In genomic region chr19:55643288-55643901, GRCm38 (mm10) we compare ENCODE assay signal across 9 mouse cellular contexts.
DNase-seq lines count a peak whose midpoint lies in the region; TF ChIP-seq lines count a peak whose summit lies in the region.
"Had no signal": no experiment of that assay in that cellular context is flagged by ENCODE, and none has a peak within 500 bp of the region (broad histone marks: within the 10 kb centered on the region; RNA-seq: fewer than 3 reads in every experiment).

No protein-coding gene starts in this region.

- no peak overlapping the region for H3K27ac ChIP-seq in hindbrain, embryonic 10.5 days

- TF ChIP-seq POLR2A in brain, embryonic 14.5 days (IDR thresholded peaks at IDR 0.05; ENCODE audit: borderline replicate concordance, extremely low read depth, insufficient read depth, insufficient read length, poor library complexity, severe bottlenecking), result no peak

- peaks cover 23% of the 10 kb centered on the region for H3K4me1 ChIP-seq in hindbrain, embryonic 10.5 days (replicated peaks)

- H3K27me3 ChIP-seq in hindbrain, embryonic 10.5 days (ENCODE audit: insufficient read depth, poor library complexity, severe bottlenecking), result peaks cover 59% of the 10 kb centered on the region
- H3K27me3 ChIP-seq: Patski had no signal

- H3K36me3 ChIP-seq in hindbrain, embryonic 10.5 days, result no peaks in the 10 kb centered on the region

- no peak for TF ChIP-seq CTCF in brain, embryonic 14.5 days (IDR thresholded peaks at IDR 0.05; ENCODE audit: borderline replicate concordance, extremely low read depth, insufficient read depth, insufficient read length)

- WGBS in hindbrain, embryonic 10.5 days, result 20% methylated on average over 14 of the region's 14 CpGs

- H3K9me3 ChIP-seq in hindbrain, embryonic 10.5 days, result peaks cover 6% of the 10 kb centered on the region; the same call in 1 of the 2 replicates

- peak overlapping the region; percentile 42 for H3K4me3 ChIP-seq in hindbrain, embryonic 10.5 days

- peak; percentile 56 for DNase-seq in layer of hippocampus, adult 11-12 months (ENCODE audit: low spot score)
- no peak for DNase-seq in layer of hippocampus, postnatal 25 days (ENCODE audit: extremely low spot score in 1 of 2, low spot score in 1 of 2)
- DNase-seq in brain, embryonic 14.5 days (ENCODE audit: low read depth), result peak; percentile 62
- peak; percentile 33 for DNase-seq in forelimb bud, embryonic 11.5 days (ENCODE audit: low read depth, low spot score)
- DNase-seq in hindbrain, embryonic 10.5 days (ENCODE audit: low spot score), result peak; percentile 22
- DNase-seq in layer of hippocampus, adult 9-11 months, result peak; percentile 74
- peak; percentile 46 for DNase-seq in lung, postnatal 14 days
- peak; percentile 15 for DNase-seq in right cerebral cortex, postnatal 4 days

Comparison
In these comparisons a context has a peak if more than half of its experiments do, and no peak if none do; other contexts are left out.
1. DNase-seq: peak in layer of hippocampus, adult 11-12 months (single experiment), brain, embryonic 14.5 days (single experiment), forelimb bud, embryonic 11.5 days (single experiment), hindbrain, embryonic 10.5 days (single experiment), layer of hippocampus, adult 9-11 months (single experiment), lung, postnatal 14 days (single experiment) and right cerebral cortex, postnatal 4 days (single experiment); none in layer of hippocampus, postnatal 25 days (0 of 2).